In genomic region chr19:34712050-34712449, GRCm38 (mm10) we compare ENCODE assay signal across 16 mouse cellular contexts. TPM values are rescaled to one million over a fixed set of nuclear protein-coding genes. Genes with fewer than 3 reads are reported as not detected.
DNase-seq lines count a peak whose midpoint lies in the region; ATAC-seq and TF ChIP-seq lines count a peak whose summit lies in the region.
"Had no signal": no experiment of that assay in that cellular context is flagged by ENCODE, and none has a peak within 500 bp of the region (broad histone marks: within the 10 kb centered on the region; RNA-seq: fewer than 3 reads in every experiment).

No protein-coding gene starts in this region.

- WGBS in lung, embryonic 16.5 days: 58% methylated on average over 2 of the region's 2 CpGs
- WGBS in lung, adult 2 months: 52% methylated on average over 2 of the region's 2 CpGs
- 10% methylated on average over 2 of the region's 2 CpGs for WGBS in liver, embryonic 14.5 days (ENCODE audit: insufficient replicate concordance)
- WGBS in small intestine, adult 2 months: 26% methylated on average over 2 of the region's 2 CpGs

- H3K36me3 ChIP-seq in lung, embryonic 16.5 days (ENCODE audit: control insufficient read depth, insufficient read depth, low read length): no peaks in the 10 kb centered on the region
- no peaks in the 10 kb centered on the region for H3K36me3 ChIP-seq in liver, embryonic 14.5 days (replicated peaks; ENCODE audit: control insufficient read depth, insufficient read depth, low read depth)
- H3K36me3 ChIP-seq in small intestine, adult 2 months (ENCODE audit: control insufficient read depth, insufficient read depth, low read length): no peaks in the 10 kb centered on the region
- H3K36me3 ChIP-seq: forebrain, embryonic 12.5 days; heart, embryonic 13.5 days; hindbrain, embryonic 13.5 days had no signal

- H3K9me3 ChIP-seq in lung, embryonic 16.5 days (ENCODE audit: control insufficient read depth, low read length): no peaks in the 10 kb centered on the region
- H3K9me3 ChIP-seq in liver, embryonic 14.5 days (ENCODE audit: control insufficient read depth, low read length): no peaks in the 10 kb centered on the region
- H3K9me3 ChIP-seq: forebrain, embryonic 12.5 days; heart, embryonic 13.5 days; hindbrain, embryonic 13.5 days had no signal

- DNase-seq in lung, adult 2 months: no peak
- DNase-seq in liver, embryonic 14.5 days (ENCODE audit: low read depth in 3 of 3, low spot score in 3 of 3): peak in 1 of 3 experiments; percentile 20
- DNase-seq in adrenal gland, postnatal 36 days: no peak
- DNase-seq in ovary, postnatal 10 days (ENCODE audit: low spot score): no peak
- DNase-seq in adrenal gland, adult (ENCODE audit: inconsistent age in 2 of 2, low spot score in 1 of 2): no peak
- DNase-seq: adrenal gland, adult 2 months; cerebellum, adult 9-11 months; gastrocnemius, postnatal 10 days; heart, adult 11 months; spleen, adult 18-20 months had no signal

- H3K27me3 ChIP-seq in lung, embryonic 16.5 days (ENCODE audit: control insufficient read depth, insufficient read depth, low read depth, low read length): no peaks in the 10 kb centered on the region
- no peaks in the 10 kb centered on the region for H3K27me3 ChIP-seq in liver, embryonic 14.5 days (ENCODE audit: control insufficient read depth, insufficient read depth, low read length)
- H3K27me3 ChIP-seq in small intestine, adult 2 months (ENCODE audit: control insufficient read depth, insufficient read depth, low read length): no peaks in the 10 kb centered on the region
- H3K27me3 ChIP-seq: forebrain, embryonic 12.5 days; heart, embryonic 13.5 days; hindbrain, embryonic 13.5 days had no signal

- no peak overlapping the region for H3K4me2 ChIP-seq in lung, embryonic 16.5 days (ENCODE audit: low read depth, low read length)
- no peak overlapping the region; the same call in 1 of the 2 replicates for H3K4me2 ChIP-seq in liver, embryonic 14.5 days (ENCODE audit: low read depth)
- H3K4me2 ChIP-seq: forebrain, embryonic 12.5 days; heart, embryonic 13.5 days; hindbrain, embryonic 13.5 days had no signal

- H3K27ac ChIP-seq in lung, embryonic 16.5 days (ENCODE audit: low read length): peak overlapping the region; percentile 77
- H3K27ac ChIP-seq in liver, embryonic 14.5 days: no peak overlapping the region
- H3K27ac ChIP-seq in small intestine, adult 2 months (ENCODE audit: insufficient read depth, low read depth, low read length): 0 out of 2 replicates have a peak overlapping the region, but pooled peaks have one; percentile 32
- H3K27ac ChIP-seq: forebrain, embryonic 12.5 days; heart, embryonic 13.5 days; hindbrain, embryonic 13.5 days; kidney, postnatal 0 days had no signal

- ATAC-seq in lung, embryonic 16.5 days (ENCODE audit: low read depth): peak; percentile 87
- peak; percentile 74; the same call in 1 of the 2 replicates for ATAC-seq in liver, embryonic 14.5 days (ENCODE audit: insufficient read depth)

- no peak for TF ChIP-seq EP300 in liver, embryonic 14.5 days (IDR thresholded peaks at IDR 0.05; ENCODE audit: low read depth)

- H3K9ac ChIP-seq in lung, embryonic 16.5 days (ENCODE audit: low read length): no peak overlapping the region
- no peak overlapping the region for H3K9ac ChIP-seq in liver, embryonic 14.5 days (replicated peaks)
- H3K9ac ChIP-seq: forebrain, embryonic 12.5 days; heart, embryonic 13.5 days; hindbrain, embryonic 13.5 days had no signal

- peaks cover 5% of the 10 kb centered on the region for H3K4me1 ChIP-seq in lung, embryonic 16.5 days (replicated peaks; ENCODE audit: control insufficient read depth, insufficient read depth, low read length)
- 0 out of 2 replicates have a peak, but pooled peaks cover 2% of the 10 kb centered on the region for H3K4me1 ChIP-seq in lung, adult 2 months (ENCODE audit: control insufficient read depth, insufficient read depth, low read length)
- H3K4me1 ChIP-seq in liver, embryonic 14.5 days (replicated peaks; ENCODE audit: control insufficient read depth in 2 of 2, insufficient read depth in 2 of 2, low read length in 1 of 2): peaks cover 0 to 2% of the 10 kb centered on the region in 2 experiments; a peak in 2 of 4 replicates
- H3K4me1 ChIP-seq in small intestine, adult 2 months (ENCODE audit: control insufficient read depth, insufficient read depth, insufficient read length, low read length): no peaks in the 10 kb centered on the region
- H3K4me1 ChIP-seq: forebrain, embryonic 12.5 days; hindbrain, embryonic 13.5 days had no signal

- no peak overlapping the region for H3K4me3 ChIP-seq in lung, embryonic 16.5 days (ENCODE audit: low read length)
- no peak overlapping the region for H3K4me3 ChIP-seq in lung, adult 2 months (replicated peaks; ENCODE audit: extremely low read depth, low read depth, low read length)
- H3K4me3 ChIP-seq in liver, embryonic 14.5 days (ENCODE audit: insufficient read depth in 1 of 2, low read depth in 2 of 2, low read length in 2 of 2): no peak overlapping the region
- H3K4me3 ChIP-seq in small intestine, adult 2 months (ENCODE audit: low read depth, low read length): no peak overlapping the region
- H3K4me3 ChIP-seq: forebrain, embryonic 12.5 days; heart, embryonic 13.5 days; hindbrain, embryonic 13.5 days had no signal

- no peak for TF ChIP-seq POLR2A in lung, adult 2 months (IDR thresholded peaks at IDR 0.05; ENCODE audit: borderline replicate concordance, extremely low read depth, low read depth, low read length)
- no peak for TF ChIP-seq POLR2A in small intestine, adult 2 months (IDR thresholded peaks at IDR 0.05; ENCODE audit: low read depth, low read length)

- no peak for TF ChIP-seq CTCF in lung, adult 2 months (IDR thresholded peaks at IDR 0.05; ENCODE audit: insufficient read depth, low read length)
- TF ChIP-seq CTCF in liver, embryonic 14.5 days (IDR thresholded peaks at IDR 0.05; ENCODE audit: low read depth): no peak
- no peak for TF ChIP-seq CTCF in small intestine, adult 2 months (IDR thresholded peaks at IDR 0.05; ENCODE audit: extremely low read depth, insufficient read length, insufficient replicate concordance, low read depth, low read length)

RNA-seq across cellular contexts. Expression of gene Slc16a12, which starts 35.0 kb away (rescaled TPM):
- 15.7 and 16.0 TPM in 2 replicates for polyA plus RNA-seq in lung, embryonic 16.5 days (2015; fragmentation: Nextera tagmentation; extraction: Ambion mirVana)
- polyA plus RNA-seq in lung, adult 2 months (2012; rRNA removed): 2.9 and 3.8 TPM in 2 replicates
- 4.0 and 4.8 TPM in 2 replicates for polyA plus RNA-seq in liver, embryonic 14.5 days (2012; rRNA removed)
- 9.7 and 12.1 TPM in 2 replicates for polyA plus RNA-seq in liver, embryonic 14.5 days (2014; fragmentation: Nextera tagmentation; extraction: Ambion mirVana)
- polyA plus RNA-seq in small intestine, adult 2 months (2012; rRNA removed): 1.1 and 1.3 TPM in 2 replicates
- total RNA-seq in adrenal gland, postnatal 36 days (2021): under 1 TPM; 0.33 to 0.36 TPM
